ENCODE assay signal across 8 mouse cellular contexts in the genomic region with DNA sequence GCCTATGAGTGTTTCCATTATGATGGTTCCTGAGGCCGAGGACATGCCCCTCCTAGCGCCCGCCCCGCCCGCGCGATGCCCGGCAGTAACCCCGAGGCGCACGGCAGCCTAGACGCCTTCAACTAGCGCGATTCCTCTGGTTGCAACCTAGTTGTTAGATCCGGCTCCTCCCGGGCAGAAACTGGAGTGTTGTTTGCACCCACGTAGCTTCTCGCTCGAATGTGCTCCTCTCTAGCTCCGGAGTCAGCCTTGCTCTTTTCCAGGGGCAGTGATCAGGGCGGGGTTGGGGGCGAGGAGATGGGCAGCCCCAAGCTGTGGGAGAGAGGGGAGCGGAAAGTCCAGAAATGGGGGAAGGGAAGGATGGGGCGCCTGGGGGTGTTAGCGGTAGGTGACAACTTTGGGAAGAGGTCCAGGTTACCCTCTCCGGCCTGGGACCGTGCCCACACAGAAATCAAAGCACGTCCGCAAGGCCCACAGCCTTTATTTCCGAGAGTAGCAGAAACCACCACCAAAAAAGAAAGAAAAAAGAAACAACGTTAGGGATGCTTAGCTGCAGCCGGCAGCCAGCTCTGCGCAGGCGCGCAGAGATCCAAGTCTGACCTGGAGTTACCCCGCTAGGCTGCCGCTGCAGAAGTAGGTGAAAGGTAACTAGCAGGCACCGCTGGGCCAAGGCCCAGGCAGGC. TPM values are rescaled to one million over a fixed set of nuclear protein-coding genes. Genes with fewer than 3 reads are reported as not detected.
DNase-seq lines count a peak whose midpoint lies in the region; ATAC-seq lines count a peak whose summit lies in the region.

No protein-coding gene starts in this region.

- H3K4me3 ChIP-seq in limb, embryonic 11.5 days (ENCODE audit: low read depth, low read length), result peak overlapping the region; percentile 48
- H3K4me3 ChIP-seq in midbrain, embryonic 12.5 days, result peak overlapping the region; percentile 58

- peak overlapping the region; percentile 67 for H3K9ac ChIP-seq in limb, embryonic 11.5 days (ENCODE audit: low read length)
- peak overlapping the region; percentile 65 for H3K9ac ChIP-seq in midbrain, embryonic 12.5 days (replicated peaks)

- DNase-seq in adrenal gland, adult 18-20 months (ENCODE audit: low spot score in 2 of 2), result peak; percentile 59 to 66
- peak; percentile 72 for DNase-seq in embryo, embryonic 9.5 days (ENCODE audit: extremely low spot score)
- DNase-seq in heart, adult 18-20 months, result peak; percentile 85 to 90
- DNase-seq in kidney, adult 11 months, result peak; percentile 89
- peak; percentile 80 for DNase-seq in limb, embryonic 11.5 days (ENCODE audit: low spot score)
- peak; percentile 88 for DNase-seq in skeletal muscle tissue, adult 2 months (ENCODE audit: low read depth, low spot score)
- peak; percentile 73 for DNase-seq in yolk sac, embryonic 10.5 days (ENCODE audit: low spot score)

- no peaks in the 10 kb centered on the region for H3K9me3 ChIP-seq in limb, embryonic 11.5 days (ENCODE audit: control insufficient read depth, low read length)
- no peaks in the 10 kb centered on the region for H3K9me3 ChIP-seq in midbrain, embryonic 12.5 days

- under 1% methylated on average over 38 of the region's 38 CpGs for WGBS in limb, embryonic 11.5 days
- 1% methylated on average over 38 of the region's 38 CpGs for whole genome bisulfite sequencing in midbrain, embryonic 12.5 days

- peaks cover 11% of the 10 kb centered on the region for H3K4me1 ChIP-seq in limb, embryonic 11.5 days (ENCODE audit: control insufficient read depth, insufficient read depth, low read length)
- H3K4me1 ChIP-seq in midbrain, embryonic 12.5 days, result peaks cover 24% of the 10 kb centered on the region

- no peaks in the 10 kb centered on the region for H3K36me3 ChIP-seq in limb, embryonic 11.5 days (ENCODE audit: control insufficient read depth, insufficient read depth, low read length)
- no peaks in the 10 kb centered on the region for H3K36me3 ChIP-seq in midbrain, embryonic 12.5 days

- ATAC-seq in limb, embryonic 11.5 days (ENCODE audit: insufficient number of reproducible peaks, low FRiP score, low TSS enrichment, low read depth), result peak; percentile 85
- ATAC-seq in midbrain, embryonic 12.5 days (ENCODE audit: low FRiP score, low read depth), result peak; percentile 93

- peak overlapping the region; percentile 86 for H3K4me2 ChIP-seq in limb, embryonic 11.5 days (ENCODE audit: low read depth, severe bottlenecking)
- H3K4me2 ChIP-seq in midbrain, embryonic 12.5 days (replicated peaks), result peak overlapping the region; percentile 81

- H3K27ac ChIP-seq in limb, embryonic 11.5 days (replicated peaks; ENCODE audit: low read depth, low read length), result peak overlapping the region; percentile 72
- H3K27ac ChIP-seq in midbrain, embryonic 12.5 days (replicated peaks), result peak overlapping the region; percentile 66

- H3K27me3 ChIP-seq in limb, embryonic 11.5 days (ENCODE audit: control insufficient read depth, insufficient read depth, low read length), result no peaks in the 10 kb centered on the region
- H3K27me3 ChIP-seq in midbrain, embryonic 12.5 days, result peaks cover 10% of the 10 kb centered on the region; the same call in 1 of the 2 replicates

RNA-seq across cellular contexts. Expression of a gene that starts 58.1 kb away (rescaled TPM):
- total RNA-seq in adrenal gland, adult 18-20 months (2021), result 100 to 1,000 TPM in 1 of 2 experiments, 10 to 100 TPM in 1; 71.5 to 274 TPM
- 10 to 100 TPM; 15.8 to 17.9 TPM for total RNA-seq in heart, adult 18-20 months (2021)
- 4.3 and 4.5 TPM in 2 replicates for polyA plus RNA-seq in limb, embryonic 11.5 days (2014; fragmentation: Nextera tagmentation; extraction: Ambion mirVana)
- 8.8 and 9.2 TPM in 2 replicates for polyA plus RNA-seq in midbrain, embryonic 12.5 days (2016; fragmentation: Nextera tagmentation; extraction: Ambion mirVana)

Comparison
In these comparisons a context has a peak if more than half of its experiments do, and no peak if none do; other contexts are left out.
1. Peak in every context shown above with its lines: DNase-seq, ATAC-seq, H3K4me3 ChIP-seq and H3K27ac ChIP-seq.